Mouse (Mus musculus): ENCODE results near the gene Map3k20. TPM values are rescaled to one million over a fixed set of nuclear protein-coding genes. Genes with fewer than 3 reads are reported as not detected.
A peak's percentile ranks its signal among the peaks of the same experiment; 100 is the strongest.

The Map3k20 gene
- polyA plus RNA-seq, 1 experiment: 2.9 TPM

DNA sequence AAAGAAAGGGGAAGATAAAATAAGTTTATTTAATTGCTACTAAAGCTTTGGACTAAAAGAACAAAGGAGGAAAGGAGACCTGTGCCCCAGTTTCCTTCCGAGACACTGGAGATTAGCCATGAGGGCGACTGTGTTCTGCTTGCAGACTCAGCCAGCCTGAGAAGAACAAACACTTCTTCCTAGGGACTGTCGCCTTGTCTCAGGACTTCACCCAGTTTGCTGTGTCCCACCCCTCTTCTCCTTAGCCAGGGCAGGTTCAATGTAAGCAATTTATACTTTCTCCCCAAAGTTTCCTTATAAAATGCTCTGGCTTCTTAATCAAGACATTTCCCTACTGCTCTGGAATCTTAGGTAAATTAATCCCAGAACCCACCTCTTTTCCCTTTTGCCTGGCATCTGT lies 168.1 kb downstream of the Map3k20 start:
- no peak for TF ChIP-seq GATA1 (IDR thresholded peaks at IDR 0.05; ENCODE audit: low read length)

DNA sequence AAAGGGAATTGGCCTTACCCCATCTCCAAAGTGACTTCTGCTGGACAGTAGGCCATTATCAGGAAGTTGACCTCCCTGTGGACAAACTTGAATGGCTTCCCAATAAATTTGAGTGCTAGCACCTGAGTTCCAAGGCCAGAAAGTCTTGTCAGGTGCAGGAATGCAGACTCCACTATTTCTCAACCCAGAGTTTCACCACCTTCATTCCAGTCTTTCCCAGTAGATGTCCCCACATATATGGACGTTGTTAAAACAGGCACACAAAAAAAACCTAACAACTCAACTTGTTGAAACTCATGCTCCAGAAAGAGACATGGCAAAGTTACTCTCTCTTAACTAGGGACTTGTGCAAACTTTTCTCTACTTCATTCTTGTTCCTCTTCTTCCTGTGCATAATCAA lies 170.8 kb downstream of the Map3k20 start:
- TF ChIP-seq GATA1 (IDR thresholded peaks at IDR 0.05; ENCODE audit: low read length): no peak

DNA sequence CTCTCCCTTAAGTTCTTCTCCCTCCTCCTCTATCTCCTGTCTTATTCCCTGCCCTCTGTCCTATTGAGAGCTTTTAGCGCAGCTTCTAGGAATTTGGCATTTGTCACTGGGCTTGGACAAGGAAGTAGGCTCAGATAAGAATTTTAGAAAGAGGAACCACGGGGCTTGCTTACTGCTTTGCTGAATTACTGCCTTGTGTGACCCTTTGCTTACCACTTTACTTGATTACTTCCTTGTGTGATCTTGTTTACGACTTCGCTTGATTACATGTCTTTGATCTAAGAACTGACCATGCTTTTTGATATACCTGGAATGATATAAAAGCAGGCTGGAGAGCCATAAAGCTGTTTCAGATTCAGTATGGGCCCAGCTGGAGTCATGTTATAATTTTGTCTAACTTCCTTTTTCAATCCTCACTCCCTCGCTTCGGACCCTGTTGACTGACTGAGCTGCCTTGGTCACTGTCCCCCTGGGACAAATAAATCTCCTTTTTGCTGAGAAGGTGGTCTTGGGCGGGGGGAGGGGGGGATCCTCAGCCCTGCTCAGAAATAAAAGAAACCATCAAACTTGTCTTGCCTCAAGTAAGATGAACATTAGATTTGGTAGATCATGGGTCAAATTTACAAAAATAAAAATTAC lies 179.1 kb downstream of the Map3k20 start:
- TF ChIP-seq GATA1 (IDR thresholded peaks at IDR 0.05; ENCODE audit: low read length): no peak

DNA sequence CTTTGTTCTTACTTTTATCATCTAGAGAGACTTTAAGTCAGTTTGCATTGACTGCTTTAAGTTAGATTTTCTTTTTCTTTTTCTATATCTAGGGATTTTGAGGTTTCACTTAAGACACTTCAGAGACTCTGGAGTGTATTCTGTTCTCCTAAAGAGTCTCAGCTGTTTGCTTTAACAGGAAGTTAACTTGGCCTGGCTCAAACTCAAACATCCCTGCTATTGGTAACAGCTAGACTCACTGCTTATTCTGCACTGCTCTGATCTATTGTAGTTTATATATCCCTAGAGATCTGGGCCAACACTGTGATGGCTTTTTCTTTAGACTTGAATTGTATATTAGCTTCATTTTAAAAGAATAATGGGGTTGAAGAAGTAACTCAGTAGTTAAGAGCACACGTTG lies 182.2 kb downstream of the Map3k20 start:
- TF ChIP-seq GATA1 (IDR thresholded peaks at IDR 0.05; ENCODE audit: low read length): no peak

DNA sequence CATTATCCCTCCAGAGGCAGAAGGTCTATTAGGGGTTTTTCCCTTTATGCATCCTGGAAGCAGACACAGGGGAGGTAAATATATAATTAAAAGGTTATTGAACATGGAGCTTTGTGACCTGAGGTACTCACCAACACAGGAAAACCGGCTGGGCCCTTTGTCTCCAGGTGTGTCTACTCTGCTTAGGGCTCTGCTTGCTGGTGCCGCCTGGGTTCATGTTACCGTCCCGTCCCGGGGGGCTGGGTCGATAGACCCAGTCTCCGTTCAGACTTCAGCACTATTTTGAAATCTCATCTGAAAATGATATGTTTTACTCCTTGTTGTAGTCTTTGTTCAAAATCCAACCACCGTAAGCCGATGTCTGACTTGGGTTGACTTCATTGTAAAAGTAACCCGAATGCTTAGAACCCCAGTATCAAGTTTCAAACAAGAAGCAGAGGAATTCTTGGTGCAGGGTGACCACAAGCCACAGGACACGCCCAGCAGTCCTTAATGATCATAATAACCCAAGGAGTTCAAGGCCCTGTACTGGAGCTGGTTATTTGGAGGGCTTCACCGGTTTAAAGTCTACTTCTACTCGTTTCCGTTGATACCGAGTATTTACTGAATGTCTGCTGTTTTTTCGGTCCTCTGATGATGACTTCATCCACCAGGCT lies 186.1 kb downstream of the Map3k20 start:
- TF ChIP-seq GATA1 (IDR thresholded peaks at IDR 0.05; ENCODE audit: low read length): no peak

DNA sequence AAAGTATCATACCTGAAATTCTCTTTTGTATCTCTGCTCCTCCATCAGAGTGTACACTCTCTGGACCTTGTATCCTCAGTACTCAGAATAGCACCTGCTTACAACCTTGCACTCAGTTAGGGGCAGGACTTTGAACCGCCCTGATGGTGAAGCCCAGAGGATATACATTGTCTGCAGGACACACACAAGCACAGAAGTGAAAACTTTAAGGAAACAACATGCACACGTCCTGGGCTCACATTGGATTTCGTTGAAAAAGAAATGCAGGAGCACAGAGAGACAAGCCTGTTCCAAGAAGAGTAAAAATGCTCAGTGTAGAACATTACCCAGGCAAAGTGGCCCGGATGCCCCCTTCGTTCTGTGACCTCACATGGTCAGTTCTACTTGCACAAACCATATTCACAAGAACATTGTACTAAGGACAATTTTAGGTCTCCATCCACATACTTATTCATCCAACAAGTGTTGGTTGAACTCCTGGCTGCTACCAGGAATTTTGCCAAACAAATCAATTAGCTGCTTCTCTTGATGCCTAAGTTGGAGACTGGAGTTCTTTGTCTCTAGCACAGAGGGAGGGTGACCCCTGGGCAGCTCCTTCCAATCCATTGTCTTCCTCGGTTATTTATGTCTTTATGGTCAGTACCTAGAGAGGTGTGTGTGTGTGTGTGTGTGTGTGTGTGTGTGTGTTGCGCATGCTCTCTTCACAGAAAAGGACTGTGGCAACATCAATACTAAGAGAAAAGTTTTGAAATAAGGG lies 189.3 kb downstream of the Map3k20 start:
- no peak for TF ChIP-seq GATA1 (IDR thresholded peaks at IDR 0.05; ENCODE audit: low read length)

DNA sequence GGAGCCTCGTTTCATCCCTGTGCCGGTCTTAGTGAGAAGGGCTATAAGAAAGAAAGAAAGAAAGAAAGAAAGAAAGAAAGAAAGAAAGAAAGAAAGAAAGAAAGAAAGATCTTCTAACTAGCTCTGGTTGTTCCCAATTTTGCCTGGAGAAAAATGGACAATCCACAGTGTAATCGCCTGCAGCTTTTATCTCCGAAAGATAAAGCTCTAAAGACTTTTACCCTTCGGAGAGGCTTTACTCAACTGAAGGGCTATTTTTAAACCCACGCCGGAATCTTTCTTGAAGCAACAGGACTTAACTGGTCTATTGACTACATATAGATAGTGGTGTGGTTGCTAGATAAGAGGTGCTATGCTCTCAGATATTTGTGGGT lies 190.0 kb downstream of the Map3k20 start:
- TF ChIP-seq GATA1 (IDR thresholded peaks at IDR 0.05; ENCODE audit: low read length): peak; percentile 78

DNA sequence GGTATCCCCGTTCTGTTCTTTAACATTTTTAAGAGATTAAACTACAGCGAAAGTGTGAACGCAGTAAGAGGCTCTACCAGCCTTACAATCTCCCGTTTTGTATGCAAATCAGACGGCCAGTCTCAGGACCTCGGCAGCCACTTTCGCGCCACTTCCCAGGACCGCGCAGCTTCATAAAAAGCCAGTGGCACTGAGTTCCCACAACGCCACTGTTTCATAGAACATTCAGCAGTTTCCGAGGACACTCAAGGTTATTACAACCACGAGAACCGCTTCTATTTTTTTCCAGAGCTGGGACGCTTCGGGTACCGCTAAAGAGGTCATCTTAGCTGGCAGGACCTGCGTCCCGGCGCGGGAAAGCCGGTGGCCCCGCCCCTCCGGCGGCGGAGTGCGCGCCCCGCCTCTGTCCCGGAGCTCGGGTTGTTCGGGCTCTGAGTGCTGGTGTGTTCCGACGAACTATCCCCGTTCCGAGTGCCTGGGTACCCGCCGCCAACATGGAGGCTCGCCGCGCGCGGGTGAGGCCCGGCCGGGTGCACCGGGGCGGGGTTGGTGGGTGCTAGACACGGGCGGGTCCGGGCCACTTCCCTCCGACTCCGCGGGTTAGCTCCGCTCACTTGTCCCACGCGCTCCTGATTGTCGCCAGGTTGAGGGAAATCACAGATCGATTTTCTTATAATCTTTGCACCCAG lies 190.5 kb downstream of the Map3k20 start, which contains the start of gene Cdca7:
Gene Cdca7, plus strand, starts transcription at position 363 of the 689 bp plus-strand sequence.
- no peak for TF ChIP-seq GATA1 (IDR thresholded peaks at IDR 0.05; ENCODE audit: low read length)

DNA sequence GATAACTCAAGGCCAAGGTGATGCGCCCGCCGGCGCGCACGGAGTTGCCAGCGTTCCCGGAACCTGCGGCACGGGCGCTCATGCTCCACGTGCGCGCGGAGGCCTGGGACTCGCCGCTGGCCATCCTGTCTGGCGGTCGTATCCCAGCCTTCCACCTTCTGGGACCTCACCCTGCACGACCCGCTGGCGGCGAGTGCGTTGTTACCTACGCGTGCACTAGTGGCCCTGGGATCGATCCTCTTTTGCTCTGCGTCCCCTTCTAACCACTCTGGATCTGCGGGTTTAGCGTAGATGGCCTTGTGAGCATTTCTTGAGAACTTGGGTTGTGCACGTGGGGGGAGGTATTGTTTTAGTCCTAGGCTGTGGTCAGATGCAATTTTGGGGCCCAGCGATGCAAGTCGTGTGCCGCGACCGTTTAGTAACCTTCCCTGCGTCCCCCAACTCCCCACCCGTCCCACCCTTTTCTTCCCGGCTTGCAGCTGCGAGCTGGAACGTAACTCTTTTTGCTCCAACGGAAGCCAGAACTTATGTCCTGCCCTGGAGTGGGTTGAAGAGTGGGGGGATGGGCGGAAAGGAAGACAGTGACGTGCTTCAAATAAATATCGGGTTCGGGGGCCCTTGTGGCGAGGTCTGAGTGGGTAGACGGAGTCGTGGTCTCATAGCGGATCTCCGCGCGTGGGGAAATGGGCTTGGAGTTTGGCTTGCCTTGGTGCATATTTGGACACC lies 191.2 kb downstream of the Map3k20 start:
- no peak for TF ChIP-seq GATA1 (IDR thresholded peaks at IDR 0.05; ENCODE audit: low read length)

DNA sequence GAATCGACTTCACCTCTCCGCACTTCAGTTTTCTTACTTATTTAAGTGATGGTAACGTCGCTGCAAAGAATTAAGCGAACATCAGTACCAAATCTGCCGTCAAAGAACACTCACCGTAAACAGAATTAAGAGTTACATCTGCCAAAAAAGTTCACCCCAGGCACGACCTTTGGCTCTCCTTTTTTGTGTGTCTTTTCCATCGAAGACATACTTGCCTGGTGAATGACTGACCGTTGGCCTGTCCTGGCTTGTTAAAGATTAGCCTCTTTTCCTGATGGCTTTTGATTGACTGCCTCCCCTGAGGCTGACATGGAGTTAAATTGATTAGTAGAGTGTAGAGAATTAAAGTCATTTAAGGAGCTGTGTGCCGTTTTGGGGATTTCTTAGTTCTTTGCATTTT lies 191.8 kb downstream of the Map3k20 start:
- no peak for TF ChIP-seq GATA1 (IDR thresholded peaks at IDR 0.05; ENCODE audit: low read length)

DNA sequence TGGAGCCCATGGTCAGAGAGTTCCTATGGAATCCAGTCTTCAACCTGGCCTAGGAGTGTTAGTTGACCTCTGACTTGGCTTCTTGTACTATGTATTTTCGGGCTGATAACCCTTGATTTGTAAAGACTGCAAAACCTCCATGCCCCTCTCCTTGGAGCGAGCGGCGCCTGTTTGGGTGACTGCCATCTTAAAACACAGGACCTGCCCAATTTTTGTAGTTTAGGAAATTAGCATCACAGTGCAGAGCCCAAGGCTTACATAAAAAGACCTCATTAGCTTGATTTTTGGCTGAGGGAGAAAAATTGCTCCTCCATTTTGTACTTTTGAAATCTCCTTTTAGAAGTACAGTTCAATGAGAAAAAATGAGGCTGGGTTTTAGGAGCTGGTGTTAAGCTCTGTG lies 192.7 kb downstream of the Map3k20 start:
- TF ChIP-seq GATA1 (IDR thresholded peaks at IDR 0.05; ENCODE audit: low read length): no peak

DNA sequence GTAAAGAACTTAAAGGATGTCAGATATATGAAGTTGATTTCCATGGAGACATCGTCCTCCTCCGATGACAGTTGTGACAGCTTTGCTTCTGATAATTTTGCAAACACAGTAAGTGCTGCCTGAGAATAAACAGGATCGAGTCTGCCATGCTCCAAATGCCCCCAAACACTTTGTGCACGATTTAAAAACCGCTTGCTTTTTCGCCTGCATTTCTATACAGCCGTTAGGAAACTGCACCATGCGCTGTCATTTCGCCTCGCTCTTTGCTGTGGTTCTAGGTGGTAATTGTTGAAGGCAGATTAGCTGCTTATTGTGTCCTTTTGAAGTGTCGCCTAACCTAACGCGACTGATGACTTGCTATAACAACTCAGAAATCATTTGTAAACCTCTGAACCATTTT lies 193.5 kb downstream of the Map3k20 start:
- TF ChIP-seq GATA1 (IDR thresholded peaks at IDR 0.05; ENCODE audit: low read length): no peak

DNA sequence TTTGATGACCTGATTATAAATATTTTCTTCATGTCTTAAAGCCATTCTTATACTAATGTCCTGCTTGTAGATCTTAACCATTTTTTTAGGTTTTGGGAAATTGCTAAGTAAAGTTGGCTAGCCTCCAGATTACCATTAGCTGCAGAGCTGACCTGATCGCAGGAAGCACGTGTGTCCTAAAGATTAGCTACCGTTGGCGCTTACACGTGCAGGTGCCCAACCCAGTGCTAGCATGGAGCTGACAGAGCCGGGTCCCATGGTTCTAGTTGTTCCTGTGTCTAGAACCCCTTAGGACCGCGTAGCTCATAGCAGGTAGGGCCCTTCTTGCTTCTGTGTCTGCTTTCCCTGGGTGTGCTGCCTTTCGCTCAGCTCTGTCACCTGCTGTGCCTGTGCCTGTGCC lies 194.4 kb downstream of the Map3k20 start:
- no peak for TF ChIP-seq GATA1 (IDR thresholded peaks at IDR 0.05; ENCODE audit: low read length)

DNA sequence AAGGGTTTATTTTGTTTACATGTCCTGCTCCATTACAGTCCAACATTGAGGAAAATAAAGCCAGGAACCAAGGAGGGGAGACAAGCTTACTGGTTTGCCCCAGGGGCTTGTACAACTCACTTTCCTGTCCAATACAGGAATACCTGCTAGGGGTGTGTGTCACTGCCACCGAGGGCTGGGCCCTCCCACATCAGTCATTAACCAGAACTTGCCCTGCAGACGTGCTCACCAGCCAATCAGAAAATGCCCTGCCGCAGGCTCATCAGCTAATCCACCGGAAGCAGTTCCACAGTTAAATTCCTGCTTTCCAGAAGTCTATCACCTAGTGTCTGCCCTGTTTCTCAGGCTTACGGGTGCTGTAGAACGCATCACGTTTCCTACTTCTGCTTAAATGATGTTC lies 206.2 kb downstream of the Map3k20 start:
- TF ChIP-seq GATA1 (IDR thresholded peaks at IDR 0.05; ENCODE audit: low read length): no peak

Other genes starting within 250 kb of the Map3k20 start
- 64.5 and 72.6 TPM in 2 replicates for gene Cdca7, start 190.5 kb downstream of the Map3k20 start, polyA plus RNA-seq (2012)

Data from G1E-ER4 (cell line).